Mouse (Mus musculus): ENCODE measurements around the gene Tac2.

GRCm38 (mm10) chr10:127734434-127734833 lies 10.2 kb downstream of the Tac2 start:
- peak; percentile 73 for TF ChIP-seq CTCF (IDR thresholded peaks at IDR 0.05)
- no peak for TF ChIP-seq EP300 (IDR thresholded peaks at IDR 0.05)
